Mouse (Mus musculus) frontal cortex, postnatal 25 days (tissue): ENCODE measurements around the gene Slc7a7.

Source experiments
- DNase-seq, 2 experiments: peaks; one replicate each; pipeline ENCODE4 v3.0.0; 2022; ENCODE audit warnings: low spot score in 2 of 2

Gene Slc7a7

GRCm38 (mm10) chr14:54417623-54418081, at the start of gene Slc7a7:
Gene Slc7a7 (minus strand): TSS chr14:54417780.
- no peak for DNase-seq

- peak in 1 of 2 experiments; percentile 19 for DNase-seq
These were observed 46.9 kb upstream of the Slc7a7 start for GRCm38 (mm10) chr14:54464293-54465005.

DNA sequence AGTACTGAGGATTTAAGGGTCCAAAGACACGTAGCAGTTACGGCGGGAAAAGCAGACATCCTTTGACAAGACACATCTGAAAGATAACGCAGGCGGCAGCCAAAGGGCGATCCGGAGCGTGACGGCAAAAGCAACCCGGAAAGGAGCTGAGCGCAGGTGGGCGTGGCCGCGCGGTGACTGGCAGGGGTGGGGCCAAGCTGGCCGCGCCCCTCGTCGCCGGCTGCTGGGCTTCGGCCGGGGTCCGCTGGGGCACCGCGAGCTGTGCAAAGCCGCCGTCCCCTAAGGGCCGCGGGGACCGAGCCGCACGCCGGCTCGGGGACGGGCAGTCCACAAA, 46.3 kb upstream of the Slc7a7 start, which contains the start of gene Lrp10:
Gene Lrp10 (plus strand): TSS at position 179 of the 334 bp plus-strand sequence.
- peak; percentile 60 to 76 for DNase-seq

GRCm38 (mm10) chr14:54463108-54463958, 45.8 kb upstream of the Slc7a7 start:
- peak in 1 of 2 experiments; percentile 22 for DNase-seq

DNA sequence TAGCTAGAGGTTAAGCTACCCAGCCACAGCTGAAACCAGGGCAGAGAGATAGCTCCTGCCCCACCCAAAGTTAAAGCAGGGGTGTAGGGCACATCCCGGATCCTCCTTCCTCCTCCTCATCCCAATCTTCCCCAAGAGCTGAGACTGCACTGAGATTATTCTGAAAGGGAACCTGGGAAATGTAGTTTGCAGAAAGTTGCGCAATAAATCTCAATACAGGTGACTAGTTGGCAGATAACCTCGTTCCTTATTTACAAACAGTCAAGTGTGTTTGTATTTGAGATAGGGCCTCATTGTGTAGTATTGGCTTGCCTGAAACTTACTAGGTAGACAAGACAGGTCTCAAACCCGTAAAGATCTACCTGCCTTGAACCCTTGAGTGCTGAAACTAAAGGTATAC, 44.6 kb upstream of the Slc7a7 start:
- no peak for DNase-seq

DNA sequence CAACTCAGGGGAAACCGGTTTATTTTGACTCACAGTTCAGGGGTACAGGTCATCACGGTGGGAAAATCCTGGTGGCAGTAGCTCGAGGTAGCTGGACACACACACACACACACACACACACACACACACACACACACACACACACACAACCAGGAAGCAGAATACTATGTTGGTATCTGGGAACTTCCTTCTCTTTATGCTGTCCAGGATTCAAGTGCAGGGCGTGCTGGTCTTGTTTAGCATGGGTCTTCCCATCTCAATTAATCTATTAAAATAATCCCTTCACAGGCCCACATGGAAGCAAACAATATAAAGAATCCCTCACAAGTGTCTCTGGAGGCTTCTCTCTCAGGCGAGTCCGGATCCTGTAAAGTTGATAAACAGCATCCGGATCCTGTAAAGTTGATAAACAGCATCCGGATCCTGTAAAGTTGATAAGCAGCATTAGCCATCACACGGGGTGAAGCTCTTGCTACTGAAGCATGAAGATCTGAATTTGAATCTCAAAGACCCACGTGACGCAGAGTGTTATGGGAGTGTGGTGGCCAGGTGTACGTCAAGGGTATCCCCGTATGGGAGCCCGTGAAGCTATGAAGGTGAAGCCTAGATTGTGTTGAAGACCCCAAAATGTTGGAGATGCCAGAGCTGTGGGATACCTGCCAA, 40.5 kb upstream of the Slc7a7 start:
- DNase-seq: no peak

- DNase-seq: no peak
These were observed 37.3 kb upstream of the Slc7a7 start for GRCm38 (mm10) chr14:54454669-54455528.

GRCm38 (mm10) chr14:54453566-54453965, 36.0 kb upstream of the Slc7a7 start:
- DNase-seq: no peak

DNA sequence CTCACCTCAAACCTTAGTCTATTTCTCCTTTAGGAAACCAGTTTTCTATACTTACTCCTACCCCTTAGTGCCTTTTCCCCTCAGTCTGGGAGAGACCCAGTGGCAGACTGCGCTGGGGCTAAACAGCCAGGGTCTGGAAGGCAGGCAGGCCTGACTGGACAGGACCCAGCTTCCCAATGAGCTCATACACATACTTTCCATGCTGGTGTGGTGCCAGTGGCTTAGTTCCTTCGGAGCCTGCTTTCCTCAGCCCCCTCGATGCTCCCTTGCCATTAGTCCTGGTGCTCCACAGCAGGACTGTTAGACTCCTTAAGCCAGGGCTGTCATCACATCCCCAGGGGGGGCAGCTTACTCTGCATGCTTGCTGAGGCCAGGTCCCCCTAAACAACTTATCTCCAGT, 27.9 kb upstream of the Slc7a7 start:
- DNase-seq: no peak

- no peak for DNase-seq
These were observed 26.4 kb upstream of the Slc7a7 start for GRCm38 (mm10) chr14:54443712-54444618.

DNA sequence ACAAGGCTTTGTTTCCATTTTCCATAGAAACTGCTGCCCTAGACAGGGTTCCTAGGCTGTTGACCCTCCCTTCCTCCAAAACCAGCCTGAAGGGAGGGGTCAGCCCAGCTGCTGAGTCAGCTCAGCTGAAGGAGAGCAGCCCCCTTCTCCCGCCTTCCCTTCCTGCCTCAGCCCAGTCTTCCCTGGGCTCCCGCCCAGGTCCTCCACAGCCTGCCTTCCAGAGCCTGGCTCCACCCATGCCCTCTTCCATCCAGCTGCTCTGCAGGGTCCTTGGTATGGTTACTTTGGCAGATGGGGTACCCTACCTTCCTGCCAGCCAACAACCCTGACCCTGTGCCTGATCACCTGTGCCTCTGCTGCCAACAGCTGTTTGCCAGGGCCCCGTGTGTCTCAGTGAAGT, 25.6 kb upstream of the Slc7a7 start:
- no peak for DNase-seq

GRCm38 (mm10) chr14:54442548-54442947, 25.0 kb upstream of the Slc7a7 start:
- DNase-seq: no peak

DNA sequence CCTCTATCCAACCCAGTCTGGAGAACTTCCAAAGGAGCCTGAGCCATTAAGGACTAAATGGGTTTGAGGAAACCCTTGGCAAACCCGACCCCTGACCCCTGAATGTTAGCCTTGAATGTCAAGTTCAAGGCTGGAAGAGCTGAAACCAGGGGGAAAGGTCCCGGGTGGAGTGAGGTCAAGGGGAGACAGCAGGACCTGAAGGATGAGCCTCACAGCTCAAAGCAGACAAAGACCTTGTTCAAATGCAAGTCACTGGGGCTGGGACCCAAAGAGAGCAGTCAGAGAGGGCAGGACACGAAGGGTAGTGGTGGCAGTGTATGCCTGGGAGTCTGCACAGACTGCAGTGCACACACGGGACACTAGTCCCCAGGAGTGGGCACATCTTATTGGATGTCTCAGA, 23.8 kb upstream of the Slc7a7 start:
- no peak for DNase-seq

DNA sequence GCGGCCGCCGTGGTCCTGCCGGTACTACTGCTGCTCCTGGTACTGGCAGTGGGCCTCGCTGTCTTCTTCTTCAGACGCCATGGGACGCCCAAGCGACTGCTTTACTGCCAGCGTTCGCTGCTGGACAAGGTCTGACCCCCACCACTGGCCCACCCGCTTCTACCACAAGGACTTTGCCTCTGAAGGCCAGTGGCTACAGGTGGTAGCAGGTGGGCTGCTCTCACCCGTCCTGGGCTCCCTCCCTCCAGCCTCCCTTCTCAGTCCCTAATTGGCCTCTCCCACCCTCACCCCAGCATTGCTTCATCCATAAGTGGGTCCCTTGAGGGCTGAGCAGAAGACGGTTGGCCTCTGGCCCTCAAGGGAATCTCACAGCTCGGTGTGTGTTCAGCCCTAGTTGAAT, 23.0 kb upstream of the Slc7a7 start:
- DNase-seq: no peak

- no peak for DNase-seq
These were observed 22.0 kb upstream of the Slc7a7 start for GRCm38 (mm10) chr14:54439610-54440009.

DNA sequence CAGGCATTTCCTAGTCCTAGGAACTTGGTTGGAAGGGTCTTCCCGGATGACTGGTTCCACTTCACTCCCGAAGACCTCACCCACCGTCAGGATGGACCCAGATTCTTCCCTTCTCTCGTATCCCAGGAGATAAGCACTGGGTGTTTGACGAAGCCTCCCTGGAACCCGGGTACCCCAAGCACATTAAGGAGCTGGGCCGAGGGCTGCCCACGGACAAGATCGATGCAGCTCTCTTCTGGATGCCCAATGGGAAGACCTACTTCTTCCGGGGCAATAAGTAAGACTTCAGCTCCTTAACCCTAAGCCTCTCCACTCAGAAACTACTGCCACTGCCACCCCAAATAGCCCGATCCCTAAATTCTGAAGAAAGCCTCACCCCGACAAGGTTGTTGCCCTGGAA, 21.6 kb upstream of the Slc7a7 start:
- DNase-seq: no peak

DNA sequence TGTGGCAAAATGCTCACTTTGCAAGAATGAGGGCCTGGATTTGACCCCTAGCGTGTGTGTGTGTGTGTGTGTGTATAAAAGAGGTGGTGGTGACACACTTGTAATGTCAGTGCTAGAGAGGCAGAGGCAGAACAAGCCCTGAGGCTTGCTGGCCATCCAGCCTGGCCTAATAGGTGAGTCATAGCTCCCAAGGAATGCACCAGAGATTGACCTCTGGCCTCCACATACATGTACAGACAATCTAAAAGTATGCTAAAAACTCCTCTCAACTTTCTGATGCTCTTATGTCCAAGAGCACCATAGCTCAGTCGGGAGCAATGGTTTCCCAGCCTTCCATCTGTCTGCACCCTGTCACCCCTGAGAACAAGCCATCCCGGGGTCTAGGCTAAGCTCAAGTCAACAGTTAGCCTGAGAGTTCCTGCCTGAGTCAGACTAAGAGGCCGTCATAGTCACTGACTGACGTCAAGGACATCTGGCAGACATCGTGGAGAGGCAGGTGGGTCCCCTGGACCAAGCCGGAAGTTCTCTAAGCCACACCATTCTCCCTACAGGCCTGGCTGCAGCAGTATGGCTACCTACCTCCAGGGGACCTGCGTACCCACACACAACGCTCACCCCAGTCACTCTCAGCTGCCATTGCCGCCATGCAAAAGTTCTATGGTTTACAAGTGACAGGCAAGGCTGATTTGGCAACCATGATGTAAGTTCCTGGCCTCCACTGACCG, 17.8 kb upstream of the Slc7a7 start:
- no peak for DNase-seq

DNA sequence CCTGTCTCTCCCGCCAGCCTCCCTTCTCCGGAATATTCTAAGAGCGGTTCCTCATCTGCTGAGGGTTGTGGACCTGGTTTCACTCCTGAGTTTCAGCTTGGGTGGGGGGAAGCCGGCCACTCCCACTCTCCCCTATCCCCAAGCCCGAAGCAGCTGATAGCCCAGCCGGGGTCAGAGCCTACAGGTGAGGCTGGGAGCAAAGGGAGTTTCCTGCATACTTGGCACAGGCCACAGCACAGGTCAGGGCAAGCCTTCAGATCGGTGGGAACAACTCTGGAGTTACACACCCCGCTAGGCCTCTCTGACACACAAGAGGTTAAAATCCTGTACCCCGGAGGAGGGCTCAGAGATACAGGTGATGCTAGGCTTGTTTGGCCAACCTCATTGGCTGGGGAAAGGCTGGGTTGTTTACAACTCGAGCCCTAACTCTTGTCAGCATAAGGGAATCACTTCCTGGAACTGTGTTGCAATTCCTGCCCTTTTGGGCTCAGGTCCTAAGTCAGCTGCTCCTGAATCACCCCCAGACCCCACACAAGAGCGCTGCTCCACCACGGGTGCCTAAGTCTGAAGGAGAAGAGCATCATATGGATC, 16.5 kb upstream of the Slc7a7 start:
- DNase-seq: no peak
